Mouse (Mus musculus) kidney, adult 8-10 months (tissue): ENCODE measurements around the gene Col5a1.
A peak's percentile ranks its signal among the peaks of the same experiment; 100 is the strongest.

Experiments
- DNase-seq, 2 experiments: peaks; one replicate each; pipeline ENCODE4 v3.0.0; 2022

Col5a1 gene

GRCm38 (mm10) chr2:27886608-27887460, 609 bp downstream of the Col5a1 start:
- peak in 1 of 2 experiments; percentile 17 for DNase-seq

- DNase-seq = peak in 1 of 2 experiments; percentile 9
These were observed 1.4 kb downstream of the Col5a1 start for GRCm38 (mm10) chr2:27887461-27888264.

- no peak for DNase-seq
These were observed 2.6 kb downstream of the Col5a1 start for GRCm38 (mm10) chr2:27888603-27889545.

GRCm38 (mm10) chr2:27891922-27892541, 5.8 kb downstream of the Col5a1 start:
- DNase-seq = no peak

- no peak for DNase-seq
These were observed 6.8 kb downstream of the Col5a1 start for GRCm38 (mm10) chr2:27893015-27893414.

GRCm38 (mm10) chr2:27894986-27895385, 8.8 kb downstream of the Col5a1 start:
- DNase-seq = no peak

- no peak for DNase-seq
These were observed 9.4 kb downstream of the Col5a1 start for GRCm38 (mm10) chr2:27895648-27896047.

GRCm38 (mm10) chr2:27897161-27897560, 10.9 kb downstream of the Col5a1 start:
- DNase-seq = peak; percentile 10 to 34

GRCm38 (mm10) chr2:27899894-27900293, 13.7 kb downstream of the Col5a1 start:
- peak in 1 of 2 experiments; percentile 43 for DNase-seq

GRCm38 (mm10) chr2:27901076-27901475, 14.9 kb downstream of the Col5a1 start:
- no peak for DNase-seq

GRCm38 (mm10) chr2:27901525-27902245, 15.5 kb downstream of the Col5a1 start:
- no peak for DNase-seq

- DNase-seq = no peak
These were observed 16.1 kb downstream of the Col5a1 start for GRCm38 (mm10) chr2:27902318-27902717.

- DNase-seq = no peak
These were observed 19.2 kb downstream of the Col5a1 start for GRCm38 (mm10) chr2:27905411-27905810.

GRCm38 (mm10) chr2:27910501-27910900, 24.3 kb downstream of the Col5a1 start:
- DNase-seq = no peak

GRCm38 (mm10) chr2:27912546-27913275, 26.5 kb downstream of the Col5a1 start:
- no peak for DNase-seq

- DNase-seq = peak in 1 of 2 experiments; percentile 33
These were observed 29.5 kb downstream of the Col5a1 start for GRCm38 (mm10) chr2:27915726-27916125.

GRCm38 (mm10) chr2:27916316-27916715, 30.1 kb downstream of the Col5a1 start:
- DNase-seq = no peak

GRCm38 (mm10) chr2:27917177-27917576, 31.0 kb downstream of the Col5a1 start:
- DNase-seq = no peak

- no peak for DNase-seq
These were observed 31.9 kb downstream of the Col5a1 start for GRCm38 (mm10) chr2:27918106-27918505.

- no peak for DNase-seq
These were observed 33.2 kb downstream of the Col5a1 start for GRCm38 (mm10) chr2:27919309-27919850.
